Mouse (Mus musculus) ES-Bruce4 (cell line): ENCODE data around the gene Rpl28.

ENCODE experiments used
- CTCF ChIP-seq: IDR thresholded peaks from one replicate; pipeline ENCODE4 v1.8.1; 2011; ENCODE audit warnings: low read depth, low read length
- EP300 ChIP-seq: IDR thresholded peaks from 2 replicates; pipeline ENCODE4 v1.6.1; 2011; ENCODE audit warnings: low read depth, low read length; ENCODE audit not compliant: insufficient read depth
- POLR2A ChIP-seq: IDR thresholded peaks from one replicate; pipeline ENCODE4 v1.8.1; 2011; ENCODE audit warnings: low read length; ENCODE audit not compliant: insufficient read depth

- TF ChIP-seq CTCF (no peak), EP300 (no peak), POLR2A (no peak)
Measured at GRCm38 (mm10) chr7:4842634-4843131, 50.0 kb downstream of the Rpl28 start.
